Mouse (Mus musculus) midbrain, postnatal 0 days (tissue): Measurements from ENCODE around the gene Mylk. TPM values are rescaled to one million over a fixed set of nuclear protein-coding genes. Genes with fewer than 3 reads are reported as not detected.

Source experiments
- ATAC-seq: fragments of 200-750 bp; cut with Nextera tagmentation; 2 replicates; pipeline ENCODE4 v1.8.0; 2017; ENCODE audit warnings: moderate number of reproducible peaks, mild to moderate bottlenecking, moderate TSS enrichment, moderate library complexity; ENCODE audit not compliant: low FRiP score
- DNase-seq: peaks from one replicate; pipeline ENCODE4 v3.0.0-alpha.2; 2015; ENCODE audit warnings: low spot score
- H3K27ac ChIP-seq: fragments of 300-500 bp; sonication (generic); 2 replicates; pipeline ENCODE4 v1.5.1; 2014; ENCODE audit warnings: low read depth, mild to moderate bottlenecking, low read length, mixed read lengths
- H3K27me3 ChIP-seq: fragments of 300-500 bp; sonication (generic); 2 replicates; pipeline ENCODE4 v1.6.1; 2014; ENCODE audit warnings: low read length, control low read depth, mixed read lengths; ENCODE audit not compliant: insufficient read depth
- H3K36me3 ChIP-seq: fragments of 300-500 bp; sonication (generic); 2 replicates; pipeline ENCODE4 v1.6.1; 2014; ENCODE audit warnings: low read length, control low read depth, mixed read lengths; ENCODE audit not compliant: insufficient read depth
- H3K4me1 ChIP-seq: fragments of 300-500 bp; sonication (generic); 2 replicates; pipeline ENCODE4 v1.6.1; 2014; ENCODE audit warnings: mild to moderate bottlenecking, control low read depth, antibody characterized with exemption, low read length, mixed read lengths; ENCODE audit not compliant: insufficient read depth
- H3K4me2 ChIP-seq: fragments of 300-500 bp; sonication (generic); 2 replicates; pipeline ENCODE4 v1.6.1; 2014; ENCODE audit warnings: low read depth, mild to moderate bottlenecking, low read length, mixed read lengths; ENCODE audit not compliant: poor library complexity, severe bottlenecking
- H3K4me3 ChIP-seq: fragments of 300-500 bp; sonication (generic); 2 replicates; pipeline ENCODE4 v1.5.1; 2014; ENCODE audit warnings: low read depth, mild to moderate bottlenecking, low read length, moderate library complexity
- H3K9ac ChIP-seq: fragments of 300-500 bp; sonication (generic); replicated peaks from 2 replicates; pipeline ENCODE4 v1.6.1; 2014; ENCODE audit warnings: mild to moderate bottlenecking, low read length, moderate library complexity, mixed read lengths; ENCODE audit not compliant: poor library complexity, severe bottlenecking
- H3K9me3 ChIP-seq: fragments of 300-500 bp; sonication (generic); 2 replicates; pipeline ENCODE4 v1.6.1; 2016; ENCODE audit warnings: low read length, control low read depth
- CTCF ChIP-seq: IDR thresholded peaks from 2 replicates; pipeline ENCODE4 v1.5.1; 2016; ENCODE audit warnings: antibody characterized with exemption, mild to moderate bottlenecking
- WGBS: fragments of 180-500 bp; shearing (Covaris S2); extraction: QIAGEN DNeasy Blood & Tissue Kit; methylation state at CpG from one replicate; pipeline ENCODE4 v1.1.7; 2014; 5-methylcytosine and 5-hydroxymethylcytosine counted together
- polyA plus RNA-seq: library from polyadenylated mRNA; unstranded; fragments of >200 nt; fragmentation: Nextera tagmentation; extraction: Ambion mirVana; gene quantifications from 2 replicates; pipeline ENCODE4 v1.2.1, GENCODE M21; 2015
- total RNA-seq: library from RNA; depleted of rRNA; stranded (reverse); fragments of >200 nt; gene quantifications from 2 replicates; pipeline ENCODE4 v1.2.3, GENCODE M21; 2014

Mylk gene
- total and polyA plus RNA-seq, 2 experiments from 2014 or later = 3.4 to 5.6 TPM

GRCm38 (mm10) chr16:34857631-34858030 is 112.6 kb downstream of the Mylk start:
- Histone ChIP-seq H3K9me3 (no peaks in the 10 kb centered on the region), H3K27ac (no peak overlapping the region), H3K4me1 (no peaks in the 10 kb centered on the region), H3K4me3 (no peak overlapping the region), H3K36me3 (no peaks in the 10 kb centered on the region), H3K4me2 (no peak overlapping the region), H3K9ac (no peak overlapping the region), H3K27me3 (no peaks in the 10 kb centered on the region)
- ATAC-seq = no peak
- no peak for TF ChIP-seq CTCF
- 89% methylated on average over 5 of the region's 5 CpGs for WGBS
- DNase-seq = no peak

- no peak overlapping the region for H3K9ac ChIP-seq
- H3K9me3 ChIP-seq = no peaks in the 10 kb centered on the region
- 88% methylated on average over 3 of the region's 3 CpGs for WGBS
- H3K4me2 ChIP-seq = no peak overlapping the region
- no peak overlapping the region for H3K4me3 ChIP-seq
- H3K36me3 ChIP-seq = no peaks in the 10 kb centered on the region
- no peak for ATAC-seq
- no peak for TF ChIP-seq CTCF
- H3K27ac ChIP-seq = no peak overlapping the region
- no peaks in the 10 kb centered on the region for H3K4me1 ChIP-seq
- no peak for DNase-seq
- H3K27me3 ChIP-seq = no peaks in the 10 kb centered on the region
Measured at GRCm38 (mm10) chr16:34860761-34861160, 115.8 kb downstream of the Mylk start.

- Histone ChIP-seq H3K4me3 (no peak overlapping the region), H3K27me3 (no peaks in the 10 kb centered on the region), H3K4me2 (no peak overlapping the region), H3K27ac (no peak overlapping the region), H3K36me3 (no peaks in the 10 kb centered on the region), H3K4me1 (no peaks in the 10 kb centered on the region), H3K9me3 (no peaks in the 10 kb centered on the region), H3K9ac (no peak overlapping the region)
- ATAC-seq = no peak
- 91% methylated on average over 10 of the region's 10 CpGs for WGBS
- TF ChIP-seq CTCF = no peak
- no peak for DNase-seq
Measured at GRCm38 (mm10) chr16:34861744-34862365, 116.8 kb downstream of the Mylk start.

- H3K4me2 ChIP-seq = no peak overlapping the region
- H3K4me3 ChIP-seq = no peak overlapping the region
- H3K27ac ChIP-seq = no peak overlapping the region
- no peaks in the 10 kb centered on the region for H3K9me3 ChIP-seq
- TF ChIP-seq CTCF = no peak
- H3K27me3 ChIP-seq = no peaks in the 10 kb centered on the region
- no peak for DNase-seq
- H3K4me1 ChIP-seq = no peaks in the 10 kb centered on the region
- 86% methylated on average over 4 of the region's 4 CpGs for WGBS
- no peaks in the 10 kb centered on the region for H3K36me3 ChIP-seq
- H3K9ac ChIP-seq = no peak overlapping the region
- ATAC-seq = no peak
Measured at GRCm38 (mm10) chr16:34865373-34865772, 120.4 kb downstream of the Mylk start.

- no peak overlapping the region for H3K9ac ChIP-seq
- ATAC-seq = no peak
- DNase-seq = no peak
- no peak overlapping the region for H3K27ac ChIP-seq
- peak; percentile 42; the same call in 1 of the 2 replicates for TF ChIP-seq CTCF
- H3K36me3 ChIP-seq = no peaks in the 10 kb centered on the region
- no peaks in the 10 kb centered on the region for H3K27me3 ChIP-seq
- H3K4me2 ChIP-seq = no peak overlapping the region
- WGBS = 91% methylated on average over 2 of the region's 2 CpGs
- H3K4me3 ChIP-seq = no peak overlapping the region
- H3K9me3 ChIP-seq = no peaks in the 10 kb centered on the region
- no peaks in the 10 kb centered on the region for H3K4me1 ChIP-seq
Measured at GRCm38 (mm10) chr16:34867217-34867616, 122.2 kb downstream of the Mylk start.

- no peak for ATAC-seq
Measured at GRCm38 (mm10) chr16:34880031-34880778, 135.2 kb downstream of the Mylk start.

More at GRCm38 (mm10) chr16:34880031-34880778, 135.2 kb downstream of the Mylk start:
- Histone ChIP-seq H3K4me3 (no peak overlapping the region), H3K4me2 (no peak overlapping the region), H3K9ac (no peak overlapping the region), H3K36me3 (no peaks in the 10 kb centered on the region), H3K27ac (no peak overlapping the region), H3K4me1 (no peaks in the 10 kb centered on the region), H3K9me3 (no peaks in the 10 kb centered on the region), H3K27me3 (no peaks in the 10 kb centered on the region)
- WGBS = 91% methylated on average over 18 of the region's 18 CpGs
- TF ChIP-seq CTCF = no peak
- DNase-seq = no peak
